8 mouse cellular contexts compared by ENCODE assay signal in the genomic region with DNA sequence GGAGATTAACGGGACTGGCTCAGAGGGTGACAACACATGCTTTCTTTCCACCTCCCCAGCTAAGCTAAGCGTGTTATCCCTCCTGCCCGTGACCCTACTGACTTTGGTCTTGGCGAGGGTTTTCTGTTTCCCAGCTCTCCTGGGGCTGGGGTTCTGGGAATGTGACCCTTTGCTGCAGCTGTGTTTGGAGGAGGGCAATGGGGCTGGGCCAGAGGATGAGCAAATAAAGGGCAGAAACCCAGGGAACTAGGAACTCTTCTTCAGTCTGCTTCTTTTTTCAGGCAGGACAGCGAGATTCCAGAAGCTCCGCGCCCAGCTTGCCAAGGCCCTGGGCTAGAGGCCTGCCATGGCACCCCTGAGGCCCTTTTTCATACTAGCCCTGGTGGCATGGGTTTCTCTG. TPM values are rescaled to one million over a fixed set of nuclear protein-coding genes. Genes with fewer than 3 reads are reported as not detected.
DNase-seq lines count a peak whose midpoint lies in the region; ATAC-seq and TF ChIP-seq lines count a peak whose summit lies in the region.

A gene (plus strand): TSS at position 88 of the 400 bp plus-strand sequence.

- DNase-seq in adrenal gland, postnatal 10 days, result no peak
- no peak for DNase-seq in adrenal gland, postnatal 25 days
- DNase-seq in thymus, adult 2 months, result no peak
- DNase-seq in thymus, adult 18-20 months, result no peak
- DNase-seq in liver, embryonic 14.5 days (ENCODE audit: low read depth in 3 of 3, low spot score in 3 of 3), result no peak
- no peak for DNase-seq in natural killer cell, adult 2 months (ENCODE audit: low spot score in 2 of 2)
- DNase-seq in frontal cortex, postnatal 36 days (ENCODE audit: low spot score in 2 of 2), result no peak

- TF ChIP-seq CTCF in thymus, adult 2 months (IDR thresholded peaks at IDR 0.05; ENCODE audit: borderline replicate concordance, control insufficient read depth, extremely low read depth, insufficient read depth, low read length, poor library complexity), result no peak
- TF ChIP-seq CTCF in liver, embryonic 14.5 days (IDR thresholded peaks at IDR 0.05; ENCODE audit: low read depth), result no peak

- H3K36me3 ChIP-seq in thymus, adult 2 months (ENCODE audit: control insufficient read depth, insufficient read depth, low read length), result no peaks in the 10 kb centered on the region
- no peaks in the 10 kb centered on the region for H3K36me3 ChIP-seq in hindbrain, embryonic 13.5 days
- H3K36me3 ChIP-seq in liver, embryonic 14.5 days (replicated peaks; ENCODE audit: control insufficient read depth, insufficient read depth, low read depth), result no peaks in the 10 kb centered on the region

- H3K4me1 ChIP-seq in thymus, adult 2 months (replicated peaks; ENCODE audit: control insufficient read depth, insufficient read depth, low read length), result peaks cover 15% of the 10 kb centered on the region
- peaks cover 37% of the 10 kb centered on the region for H3K4me1 ChIP-seq in hindbrain, embryonic 13.5 days (replicated peaks)
- H3K4me1 ChIP-seq in liver, embryonic 14.5 days (replicated peaks; ENCODE audit: control insufficient read depth in 2 of 2, insufficient read depth in 2 of 2, low read length in 1 of 2), result no peaks in the 10 kb centered on the region; a peak in 1 of 4 replicates

- peak within 1 kb of the TSS; percentile 41 for H3K4me3 ChIP-seq in thymus, adult 2 months (ENCODE audit: control insufficient read depth, insufficient read depth, low read length)
- peak within 1 kb of the TSS; percentile 73 for H3K4me3 ChIP-seq in hindbrain, embryonic 13.5 days
- peak within 1 kb of the TSS; percentile 43 to 57 for H3K4me3 ChIP-seq in liver, embryonic 14.5 days (ENCODE audit: insufficient read depth in 1 of 2, low read depth in 2 of 2, low read length in 2 of 2)

- WGBS in thymus, adult 2 months, result 81% methylated on average over 7 of the region's 7 CpGs
- WGBS in hindbrain, embryonic 13.5 days, result 50% methylated on average over 7 of the region's 7 CpGs
- WGBS in liver, embryonic 14.5 days (ENCODE audit: insufficient replicate concordance), result 59% methylated on average over 7 of the region's 7 CpGs

- no peak for ATAC-seq in hindbrain, embryonic 13.5 days (ENCODE audit: low FRiP score)
- peak; percentile 27 for ATAC-seq in liver, embryonic 14.5 days (ENCODE audit: insufficient read depth)

- peak within 1 kb of the TSS; percentile 72 for H3K9ac ChIP-seq in hindbrain, embryonic 13.5 days
- H3K9ac ChIP-seq in liver, embryonic 14.5 days (replicated peaks), result peak within 1 kb of the TSS; percentile 36

- no peak for TF ChIP-seq EP300 in liver, embryonic 14.5 days (IDR thresholded peaks at IDR 0.05; ENCODE audit: low read depth)

- peak within 1 kb of the TSS; percentile 71 for H3K4me2 ChIP-seq in hindbrain, embryonic 13.5 days
- H3K4me2 ChIP-seq in liver, embryonic 14.5 days (ENCODE audit: low read depth), result peak within 1 kb of the TSS; percentile 65

- H3K27ac ChIP-seq in thymus, adult 2 months (ENCODE audit: control insufficient read depth, insufficient read depth, low read length), result no peak within 1 kb of the TSS
- peak within 1 kb of the TSS; percentile 96 for H3K27ac ChIP-seq in hindbrain, embryonic 13.5 days
- H3K27ac ChIP-seq in liver, embryonic 14.5 days, result no peak within 1 kb of the TSS

- no peak for TF ChIP-seq POLR2A in thymus, adult 2 months (IDR thresholded peaks at IDR 0.05; ENCODE audit: control insufficient read depth, extremely low read depth, insufficient read depth, low read length, poor library complexity)

- peaks cover 6% of the 10 kb centered on the region for H3K27me3 ChIP-seq in thymus, adult 2 months (ENCODE audit: control insufficient read depth, insufficient read depth, low read length)
- peaks cover 40% of the 10 kb centered on the region for H3K27me3 ChIP-seq in hindbrain, embryonic 13.5 days
- peaks cover 33% of the 10 kb centered on the region for H3K27me3 ChIP-seq in liver, embryonic 14.5 days (ENCODE audit: control insufficient read depth, insufficient read depth, low read length)

- no peaks in the 10 kb centered on the region for H3K9me3 ChIP-seq in hindbrain, embryonic 13.5 days
- no peaks in the 10 kb centered on the region for H3K9me3 ChIP-seq in liver, embryonic 14.5 days (ENCODE audit: control insufficient read depth, low read length)

RNA-seq across cellular contexts. Expression of the gene that starts here (rescaled TPM):
- total RNA-seq in adrenal gland, postnatal 10 days (2021), result 100 to 1,000 TPM; 229 to 546 TPM
- 1.1 and 23.3 TPM in 2 replicates for total RNA-seq in adrenal gland, postnatal 25 days (2021)
- polyA plus RNA-seq in thymus, adult 2 months (2012; rRNA removed), result 5.5 and 8.9 TPM in 2 replicates
- polyA plus RNA-seq in hindbrain, embryonic 13.5 days (2015; fragmentation: Nextera tagmentation; extraction: Ambion mirVana), result 171 and 184 TPM in 2 replicates
- polyA plus RNA-seq in liver, embryonic 14.5 days (2012; rRNA removed), result 350 and 403 TPM in 2 replicates
- polyA plus RNA-seq in liver, embryonic 14.5 days (2014; fragmentation: Nextera tagmentation; extraction: Ambion mirVana), result 353 and 424 TPM in 2 replicates

Comparison
In these comparisons a context has a peak if more than half of its experiments do, and no peak if none do; other contexts are left out.
1. RNA of the gene that starts here (polyA plus RNA-seq): 350 to 424 TPM in liver, embryonic 14.5 days and 171 to 184 TPM in hindbrain, embryonic 13.5 days; 5.5 to 8.9 TPM in thymus, adult 2 months; every median in the first group is over 10 times any median in the second.
2. Peak in every context shown above with its lines, with median percentiles within 50 percentile points of each other: H3K4me3 ChIP-seq.